Mouse (Mus musculus): ENCODE data around the gene Lrwd1. TPM values are rescaled to one million over a fixed set of nuclear protein-coding genes. Genes with fewer than 3 reads are reported as not detected.

Gene Lrwd1
- total RNA-seq, 1 experiment, result 74.7 TPM

GRCm38 (mm10) chr5:136078136-136078535, 57.7 kb downstream of the Lrwd1 start:
- Histone ChIP-seq H3K9me3 (ENCODE audit: control insufficient read depth, insufficient read depth, low read depth, low read length) (no peaks in the 10 kb centered on the region), H3K4me3 (ENCODE audit: insufficient read depth in 1 of 2, low read depth in 1 of 2, low read length in 2 of 2, poor library complexity in 1 of 2, severe bottlenecking in 1 of 2) (no peak overlapping the region), H3K27ac (ENCODE audit: insufficient read depth, low read depth, low read length, poor library complexity, severe bottlenecking) (no peak overlapping the region), H3K9ac (ENCODE audit: insufficient read depth, low read depth, low read length, poor library complexity, severe bottlenecking) (no peak overlapping the region), H3K36me3 (ENCODE audit: control insufficient read depth, insufficient read depth, low read length, poor library complexity, severe bottlenecking) (no peaks in the 10 kb centered on the region), H3K4me1 (ENCODE audit: control insufficient read depth in 2 of 2, insufficient read depth in 2 of 2, low read length in 2 of 2, poor library complexity in 1 of 2) (peaks cover 6 to 12% of the 10 kb centered on the region in 2 experiments; a peak in 2 of 4 replicates)
- no peak for TF ChIP-seq CHD2 (IDR thresholded peaks at IDR 0.05; ENCODE audit: low read depth, low read length)
- no peak for TF ChIP-seq MAFK (IDR thresholded peaks at IDR 0.05; ENCODE audit: insufficient read depth, low read depth, low read length)
- TF ChIP-seq HCFC1 (IDR thresholded peaks at IDR 0.05; ENCODE audit: borderline replicate concordance, insufficient read depth, low read length), result no peak
- DNase-seq (ENCODE audit: low read depth, low spot score), result no peak
- in situ Hi-C loops (cut with MboI; ENCODE audit: low sequenced_read_pairs in 2 of 2, unreplicated experiment in 2 of 2), result no loop called here

- Histone ChIP-seq H3K27ac (ENCODE audit: insufficient read depth, low read depth, low read length, poor library complexity, severe bottlenecking) (no peak overlapping the region; the same call in 1 of the 2 replicates), H3K4me1 (ENCODE audit: control insufficient read depth in 2 of 2, insufficient read depth in 2 of 2, low read length in 2 of 2, poor library complexity in 1 of 2) (peaks cover 6 to 18% of the 10 kb centered on the region in 2 experiments; a peak in 2 of 4 replicates), H3K9ac (ENCODE audit: insufficient read depth, low read depth, low read length, poor library complexity, severe bottlenecking) (no peak overlapping the region; the same call in 1 of the 2 replicates), H3K36me3 (ENCODE audit: control insufficient read depth, insufficient read depth, low read length, poor library complexity, severe bottlenecking) (no peaks in the 10 kb centered on the region), H3K4me3 (ENCODE audit: insufficient read depth in 1 of 2, low read depth in 1 of 2, low read length in 2 of 2, poor library complexity in 1 of 2, severe bottlenecking in 1 of 2) (no peak overlapping the region), H3K9me3 (ENCODE audit: control insufficient read depth, insufficient read depth, low read depth, low read length) (no peaks in the 10 kb centered on the region)
- DNase-seq (ENCODE audit: low read depth, low spot score), result no peak
- TF ChIP-seq MAFK (IDR thresholded peaks at IDR 0.05; ENCODE audit: insufficient read depth, low read depth, low read length) (no peak), CHD2 (IDR thresholded peaks at IDR 0.05; ENCODE audit: low read depth, low read length) (no peak), ZNF384 (IDR thresholded peaks at IDR 0.05; ENCODE audit: low read depth, low read length) (no peak), ZC3H11A (IDR thresholded peaks at IDR 0.05; ENCODE audit: borderline replicate concordance, low read depth, low read length) (no peak), HCFC1 (IDR thresholded peaks at IDR 0.05; ENCODE audit: borderline replicate concordance, insufficient read depth, low read length) (no peak)
- in situ Hi-C loops (cut with MboI; ENCODE audit: low sequenced_read_pairs in 2 of 2, unreplicated experiment in 2 of 2), result no loop called here
Measured at GRCm38 (mm10) chr5:136077001-136077550, 58.8 kb downstream of the Lrwd1 start.

DNA sequence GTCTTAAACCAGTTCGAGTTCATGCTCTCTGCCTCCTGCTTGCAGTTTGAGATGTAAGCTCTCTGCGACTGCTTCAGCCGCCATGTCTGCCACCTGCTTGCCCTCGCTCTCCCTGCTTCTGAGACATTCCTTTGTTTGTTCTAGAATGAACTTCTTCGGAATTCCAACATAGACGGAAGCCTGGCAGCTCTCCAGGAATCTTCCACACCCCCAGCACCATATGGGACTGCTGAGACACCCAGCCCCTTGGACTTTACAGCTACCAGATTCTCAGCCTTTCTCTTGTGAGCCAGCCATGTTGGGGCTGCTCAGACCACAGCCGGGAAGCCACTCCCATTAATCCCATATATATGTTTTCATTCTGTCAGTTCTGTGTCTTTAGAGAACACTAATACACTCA, 59.6 kb downstream of the Lrwd1 start:
- Histone ChIP-seq H3K4me3 (ENCODE audit: insufficient read depth in 1 of 2, low read depth in 1 of 2, low read length in 2 of 2, poor library complexity in 1 of 2, severe bottlenecking in 1 of 2) (no peak overlapping the region), H3K4me1 (ENCODE audit: control insufficient read depth in 2 of 2, insufficient read depth in 2 of 2, low read length in 2 of 2, poor library complexity in 1 of 2) (peaks cover 6 to 18% of the 10 kb centered on the region in 2 experiments; a peak in 2 of 4 replicates), H3K27ac (ENCODE audit: insufficient read depth, low read depth, low read length, poor library complexity, severe bottlenecking) (peak overlapping the region; percentile 16; the same call in 1 of the 2 replicates), H3K9me3 (ENCODE audit: control insufficient read depth, insufficient read depth, low read depth, low read length) (no peaks in the 10 kb centered on the region), H3K9ac (ENCODE audit: insufficient read depth, low read depth, low read length, poor library complexity, severe bottlenecking) (no peak overlapping the region; the same call in 1 of the 2 replicates), H3K36me3 (ENCODE audit: control insufficient read depth, insufficient read depth, low read length, poor library complexity, severe bottlenecking) (no peaks in the 10 kb centered on the region)
- in situ Hi-C loops (cut with MboI; ENCODE audit: low sequenced_read_pairs in 2 of 2, unreplicated experiment in 2 of 2), result no loop called here
- TF ChIP-seq MAFK (IDR thresholded peaks at IDR 0.05; ENCODE audit: insufficient read depth, low read depth, low read length) (no peak), ZNF384 (IDR thresholded peaks at IDR 0.05; ENCODE audit: low read depth, low read length) (no peak), CHD2 (IDR thresholded peaks at IDR 0.05; ENCODE audit: low read depth, low read length) (no peak), HCFC1 (IDR thresholded peaks at IDR 0.05; ENCODE audit: borderline replicate concordance, insufficient read depth, low read length) (no peak), ZC3H11A (IDR thresholded peaks at IDR 0.05; ENCODE audit: borderline replicate concordance, low read depth, low read length) (no peak)
- DNase-seq (ENCODE audit: low read depth, low spot score), result no peak

DNA sequence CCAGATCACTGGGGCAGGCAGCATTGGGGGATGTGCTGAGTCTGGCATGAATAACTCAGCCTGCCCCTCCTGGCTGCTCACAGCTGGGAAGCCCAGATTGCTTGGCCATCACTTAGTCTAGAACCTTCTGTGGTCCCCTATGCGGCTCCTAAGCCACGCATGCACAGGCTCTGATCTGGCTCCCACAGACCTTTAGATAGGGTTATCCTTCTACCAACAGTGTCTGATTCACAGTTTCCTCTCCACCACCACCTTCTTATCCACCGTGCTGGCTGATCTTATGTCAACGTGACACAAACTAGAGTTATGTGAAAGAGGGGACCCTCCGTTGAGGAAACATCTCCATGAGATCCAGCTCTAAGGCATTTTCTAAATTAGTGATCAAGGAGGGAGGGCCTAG, 60.8 kb downstream of the Lrwd1 start:
- no peak overlapping the region for H3K4me3 ChIP-seq (ENCODE audit: insufficient read depth in 1 of 2, low read depth in 1 of 2, low read length in 2 of 2, poor library complexity in 1 of 2, severe bottlenecking in 1 of 2)
- in situ Hi-C loops (cut with MboI; ENCODE audit: low sequenced_read_pairs in 2 of 2, unreplicated experiment in 2 of 2), result no loop called here
- no peak overlapping the region for H3K27ac ChIP-seq (ENCODE audit: insufficient read depth, low read depth, low read length, poor library complexity, severe bottlenecking)
- H3K9ac ChIP-seq (ENCODE audit: insufficient read depth, low read depth, low read length, poor library complexity, severe bottlenecking), result no peak overlapping the region
- TF ChIP-seq CHD2 (IDR thresholded peaks at IDR 0.05; ENCODE audit: low read depth, low read length) (no peak), MAFK (IDR thresholded peaks at IDR 0.05; ENCODE audit: insufficient read depth, low read depth, low read length) (no peak), HCFC1 (IDR thresholded peaks at IDR 0.05; ENCODE audit: borderline replicate concordance, insufficient read depth, low read length) (no peak), ZNF384 (IDR thresholded peaks at IDR 0.05; ENCODE audit: low read depth, low read length) (no peak), ZC3H11A (IDR thresholded peaks at IDR 0.05; ENCODE audit: borderline replicate concordance, low read depth, low read length) (no peak)
- H3K4me1 ChIP-seq (ENCODE audit: control insufficient read depth in 2 of 2, insufficient read depth in 2 of 2, low read length in 2 of 2, poor library complexity in 1 of 2), result peaks cover 6 to 18% of the 10 kb centered on the region in 2 experiments; a peak in 2 of 4 replicates
- no peaks in the 10 kb centered on the region for H3K9me3 ChIP-seq (ENCODE audit: control insufficient read depth, insufficient read depth, low read depth, low read length)
- no peak for DNase-seq (ENCODE audit: low read depth, low spot score)
- H3K36me3 ChIP-seq (ENCODE audit: control insufficient read depth, insufficient read depth, low read length, poor library complexity, severe bottlenecking), result no peaks in the 10 kb centered on the region
